Comparison of ENCODE assay signal across 15 mouse cellular contexts in the genomic region with DNA sequence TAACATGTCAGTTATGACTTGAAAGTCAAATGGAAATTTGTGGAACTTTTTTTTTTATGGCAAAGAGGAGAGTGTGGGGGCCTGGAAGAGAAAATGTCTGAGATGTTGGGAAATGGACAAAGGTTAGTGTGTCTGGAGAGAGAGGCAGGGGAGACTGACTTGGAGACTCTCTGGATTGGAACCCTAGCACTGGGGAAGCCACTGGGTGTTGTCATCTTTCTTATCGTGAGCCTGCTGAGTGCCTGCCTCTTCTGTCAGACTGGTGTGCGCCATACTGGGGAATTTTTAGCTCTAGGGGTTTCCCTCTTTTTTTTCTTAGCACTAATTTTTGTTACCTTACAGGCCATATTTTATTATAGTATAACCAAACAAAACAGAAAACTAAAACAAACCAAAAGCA. TPM values are rescaled to one million over a fixed set of nuclear protein-coding genes. Genes with fewer than 3 reads are reported as not detected.
DNase-seq lines count a peak whose midpoint lies in the region; ATAC-seq and TF ChIP-seq lines count a peak whose summit lies in the region.
"Had no signal": no experiment of that assay in that cellular context is flagged by ENCODE, and none has a peak within 500 bp of the region (broad histone marks: within the 10 kb centered on the region; RNA-seq: fewer than 3 reads in every experiment).

No protein-coding gene starts in this region.

- no peak for TF ChIP-seq EP300 in stomach, postnatal 0 days (optimal IDR thresholded peaks at IDR 0.05)

- H3K27ac ChIP-seq in forebrain, embryonic 15.5 days (replicated peaks) = 0 out of 2 replicates have a peak overlapping the region, but pooled peaks have one; percentile 51
- H3K27ac ChIP-seq in forebrain, embryonic 10.5 days = no peak overlapping the region
- peak overlapping the region; percentile 31; the same call in 1 of the 2 replicates for H3K27ac ChIP-seq in kidney, embryonic 16.5 days (ENCODE audit: low read length)
- H3K27ac ChIP-seq in limb, embryonic 14.5 days (replicated peaks; ENCODE audit: low read depth, low read length) = peak overlapping the region; percentile 64; the same call in 1 of the 2 replicates
- peak overlapping the region; percentile 35; the same call in 1 of the 2 replicates for H3K27ac ChIP-seq in stomach, postnatal 0 days (replicated peaks)
- H3K27ac ChIP-seq: kidney, postnatal 0 days had no signal

- no peaks in the 10 kb centered on the region for H3K36me3 ChIP-seq in forebrain, embryonic 15.5 days
- H3K36me3 ChIP-seq in forebrain, embryonic 10.5 days (replicated peaks) = 0 out of 2 replicates have a peak, but pooled peaks cover 9% of the 10 kb centered on the region
- H3K36me3 ChIP-seq in kidney, embryonic 16.5 days (ENCODE audit: insufficient read depth, low read length) = no peaks in the 10 kb centered on the region
- peaks cover 37% of the 10 kb centered on the region for H3K36me3 ChIP-seq in limb, embryonic 14.5 days (ENCODE audit: control insufficient read depth, insufficient read depth, low read length)
- peaks cover 7% of the 10 kb centered on the region; the same call in 1 of the 2 replicates for H3K36me3 ChIP-seq in stomach, postnatal 0 days (ENCODE audit: control insufficient read depth, insufficient read depth, low read length)
- H3K36me3 ChIP-seq: hindbrain, embryonic 10.5 days had no signal

- ATAC-seq in forebrain, embryonic 15.5 days (replicated peaks) = no peak
- no peak for ATAC-seq in kidney, embryonic 16.5 days (ENCODE audit: low FRiP score, low TSS enrichment)
- ATAC-seq in limb, embryonic 14.5 days (ENCODE audit: low FRiP score, low read depth) = no peak
- no peak for ATAC-seq in stomach, postnatal 0 days (ENCODE audit: low FRiP score, low TSS enrichment)
- ATAC-seq: inflammation-experienced regulatory T-cells, adult 6 months had no signal

- H3K4me1 ChIP-seq in forebrain, embryonic 15.5 days = peaks cover 20% of the 10 kb centered on the region
- H3K4me1 ChIP-seq in forebrain, embryonic 10.5 days = peaks cover 11% of the 10 kb centered on the region; the same call in 1 of the 2 replicates
- peaks cover 7% of the 10 kb centered on the region; the same call in 1 of the 2 replicates for H3K4me1 ChIP-seq in kidney, embryonic 16.5 days (ENCODE audit: insufficient read depth, low read length)
- peaks cover 22% of the 10 kb centered on the region for H3K4me1 ChIP-seq in limb, embryonic 14.5 days (ENCODE audit: control insufficient read depth, insufficient read depth, low read length)
- peaks cover 4% of the 10 kb centered on the region; the same call in 1 of the 2 replicates for H3K4me1 ChIP-seq in stomach, postnatal 0 days (replicated peaks; ENCODE audit: control insufficient read depth, insufficient read depth)

- TF ChIP-seq CTCF in stomach, postnatal 0 days (IDR thresholded peaks at IDR 0.05; ENCODE audit: low read depth) = no peak

- intact Hi-C loops in left cerebral cortex, postnatal 36 days (cut with DNase I) = loop anchor here (10.0 kb wide), 1 partner anchor 407 kb away; no protein-coding TSS in a partner anchor

- H3K27me3 ChIP-seq in forebrain, embryonic 15.5 days = no peaks in the 10 kb centered on the region
- no peaks in the 10 kb centered on the region for H3K27me3 ChIP-seq in forebrain, embryonic 10.5 days (ENCODE audit: poor library complexity, severe bottlenecking)
- H3K27me3 ChIP-seq in kidney, embryonic 16.5 days (ENCODE audit: insufficient read depth, low read length) = no peaks in the 10 kb centered on the region
- H3K27me3 ChIP-seq in limb, embryonic 14.5 days (ENCODE audit: control insufficient read depth, insufficient read depth, low read length) = no peaks in the 10 kb centered on the region
- no peaks in the 10 kb centered on the region for H3K27me3 ChIP-seq in stomach, postnatal 0 days (ENCODE audit: control insufficient read depth, insufficient read depth, low read length)

- H3K4me3 ChIP-seq in forebrain, embryonic 15.5 days = no peak overlapping the region
- no peak overlapping the region for H3K4me3 ChIP-seq in forebrain, embryonic 10.5 days
- no peak overlapping the region for H3K4me3 ChIP-seq in kidney, embryonic 16.5 days (ENCODE audit: low read length)
- no peak overlapping the region for H3K4me3 ChIP-seq in limb, embryonic 14.5 days (replicated peaks; ENCODE audit: low read length)
- no peak overlapping the region for H3K4me3 ChIP-seq in stomach, postnatal 0 days (ENCODE audit: low read depth, low read length)
- H3K4me3 ChIP-seq: hindbrain, embryonic 10.5 days had no signal

- no peak overlapping the region for H3K9ac ChIP-seq in forebrain, embryonic 15.5 days (replicated peaks)
- H3K9ac ChIP-seq in kidney, embryonic 16.5 days (replicated peaks; ENCODE audit: low read length) = peak overlapping the region; percentile 14; the same call in 1 of the 2 replicates
- H3K9ac ChIP-seq in limb, embryonic 14.5 days (ENCODE audit: low read depth, low read length, severe bottlenecking) = no peak overlapping the region
- H3K9ac ChIP-seq in stomach, postnatal 0 days (ENCODE audit: low read length) = no peak overlapping the region; the same call in 1 of the 2 replicates

- no peak for DNase-seq in forebrain, embryonic 10.5 days (ENCODE audit: extremely low spot score, low spot score)
- DNase-seq in kidney, adult 18-20 months = no peak
- DNase-seq in limb, embryonic 14.5 days (ENCODE audit: low spot score) = no peak
- DNase-seq in stomach, postnatal 0 days (ENCODE audit: low spot score) = no peak
- no peak for DNase-seq in left cerebral cortex, postnatal 36 days (ENCODE audit: low spot score in 2 of 2)
- DNase-seq in layer of hippocampus, adult 9-11 months = no peak
- DNase-seq: adrenal gland, postnatal 14 days; gastrocnemius, postnatal 10 days; right cerebral cortex, postnatal 14 days had no signal

- H3K4me2 ChIP-seq in forebrain, embryonic 15.5 days (replicated peaks) = no peak overlapping the region
- H3K4me2 ChIP-seq in kidney, embryonic 16.5 days (replicated peaks; ENCODE audit: low read depth, low read length) = no peak overlapping the region
- peak overlapping the region; percentile 33; the same call in 1 of the 2 replicates for H3K4me2 ChIP-seq in limb, embryonic 14.5 days (replicated peaks; ENCODE audit: low read depth, low read length, severe bottlenecking)
- H3K4me2 ChIP-seq in stomach, postnatal 0 days (replicated peaks; ENCODE audit: low read depth) = no peak overlapping the region
- H3K4me2 ChIP-seq: midbrain, embryonic 11.5 days had no signal

- no peak for TF ChIP-seq POLR2A in limb, embryonic 14.5 days (IDR thresholded peaks at IDR 0.05; ENCODE audit: borderline replicate concordance, extremely low read depth, insufficient read depth, insufficient read length)

- H3K9me3 ChIP-seq in forebrain, embryonic 15.5 days = no peaks in the 10 kb centered on the region
- H3K9me3 ChIP-seq in forebrain, embryonic 10.5 days = no peaks in the 10 kb centered on the region
- H3K9me3 ChIP-seq in kidney, embryonic 16.5 days (ENCODE audit: low read length) = no peaks in the 10 kb centered on the region
- H3K9me3 ChIP-seq in limb, embryonic 14.5 days (ENCODE audit: control insufficient read depth, low read length) = no peaks in the 10 kb centered on the region
- no peaks in the 10 kb centered on the region for H3K9me3 ChIP-seq in stomach, postnatal 0 days (ENCODE audit: control insufficient read depth, low read length)
- H3K9me3 ChIP-seq: hindbrain, embryonic 10.5 days had no signal

- 67% methylated on average over 2 of the region's 2 CpGs for WGBS in forebrain, embryonic 15.5 days
- 87% methylated on average over 2 of the region's 2 CpGs for WGBS in forebrain, embryonic 10.5 days
- 75% methylated on average over 2 of the region's 2 CpGs for WGBS in kidney, embryonic 16.5 days
- WGBS in limb, embryonic 14.5 days = 53% methylated on average over 2 of the region's 2 CpGs
- WGBS in stomach, postnatal 0 days = 66% methylated on average over 2 of the region's 2 CpGs

RNA-seq across cellular contexts. Expression of a gene that starts 27.5 kb away (rescaled TPM):
- 6.0 and 6.7 TPM in 2 replicates for polyA plus RNA-seq in forebrain, embryonic 15.5 days (2015; fragmentation: Nextera tagmentation; extraction: Ambion mirVana)
- 15.9 and 19.7 TPM in 2 replicates for polyA plus RNA-seq in forebrain, embryonic 10.5 days (2016; fragmentation: Nextera tagmentation; extraction: Ambion mirVana)
- 38.1 and 43.0 TPM in 2 replicates for polyA plus RNA-seq in kidney, embryonic 16.5 days (2015; fragmentation: Nextera tagmentation; extraction: Ambion mirVana)
- 106 TPM in 2 replicates for polyA plus RNA-seq in limb, embryonic 14.5 days (2012; rRNA removed)
- polyA plus RNA-seq in limb, embryonic 14.5 days (2014; fragmentation: Nextera tagmentation; extraction: Ambion mirVana) = 83.3 and 94.1 TPM in 2 replicates
- 28.4 and 30.2 TPM in 2 replicates for polyA plus RNA-seq in stomach, postnatal 0 days (2015; fragmentation: Nextera tagmentation; extraction: Ambion mirVana)
- 10 to 100 TPM; 15.4 to 21.4 TPM for total RNA-seq in left cerebral cortex, postnatal 36 days (2021)
- polyA plus RNA-seq: inflammation-experienced regulatory T-cells, adult 6 months had no signal

RNA-seq across cellular contexts. Expression of a gene that starts 58.6 kb away (rescaled TPM):
- 42.8 TPM in 2 replicates for polyA plus RNA-seq in forebrain, embryonic 15.5 days (2015; fragmentation: Nextera tagmentation; extraction: Ambion mirVana)
- polyA plus RNA-seq in forebrain, embryonic 10.5 days (2016; fragmentation: Nextera tagmentation; extraction: Ambion mirVana) = 49.5 and 53.1 TPM in 2 replicates
- polyA plus RNA-seq in kidney, embryonic 16.5 days (2015; fragmentation: Nextera tagmentation; extraction: Ambion mirVana) = 50.3 and 55.0 TPM in 2 replicates
- 115 and 157 TPM in 2 replicates for polyA plus RNA-seq in limb, embryonic 14.5 days (2012; rRNA removed)
- 129 and 141 TPM in 2 replicates for polyA plus RNA-seq in limb, embryonic 14.5 days (2014; fragmentation: Nextera tagmentation; extraction: Ambion mirVana)
- polyA plus RNA-seq in stomach, postnatal 0 days (2015; fragmentation: Nextera tagmentation; extraction: Ambion mirVana) = 55.5 and 58.6 TPM in 2 replicates
- total RNA-seq in left cerebral cortex, postnatal 36 days (2021) = 10 to 100 TPM; 12.2 to 13.1 TPM
